Mouse (Mus musculus): ENCODE results near the gene Pik3cg.

DNA sequence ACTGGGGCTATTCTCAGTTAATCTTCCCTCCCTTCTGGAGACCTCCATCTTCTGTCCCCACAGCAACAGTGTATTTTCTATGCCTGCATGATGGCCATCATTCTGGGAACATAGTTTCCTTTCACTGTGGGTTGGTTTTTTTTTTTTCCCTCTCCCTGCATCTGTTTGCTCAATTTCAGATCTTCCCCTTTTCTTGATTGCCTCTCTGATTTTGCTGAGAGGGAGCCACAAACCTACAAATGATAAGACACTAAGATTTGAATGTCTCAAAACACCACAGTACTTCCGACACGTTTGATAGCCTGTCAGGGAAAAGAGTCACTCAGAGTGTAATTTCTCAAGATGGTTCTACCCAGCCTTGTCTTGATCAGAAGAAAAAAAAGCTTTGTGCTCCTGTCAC is 81.3 kb downstream of the Pik3cg start:
- TF ChIP-seq REST (IDR thresholded peaks at IDR 0.05; ENCODE audit: insufficient read depth, insufficient read length) (no peak), MYOD1 (IDR thresholded peaks at IDR 0.05; ENCODE audit: control insufficient read depth in 1 of 3, insufficient read length in 2 of 3, low read depth in 2 of 3) (no peak), POLR2A (IDR thresholded peaks at IDR 0.05; ENCODE audit: insufficient read length, low read depth) (no peak), CEBPB (IDR thresholded peaks at IDR 0.05; ENCODE audit: insufficient read depth, poor library complexity, severe bottlenecking) (no peak), TCF3 (IDR thresholded peaks at IDR 0.05; ENCODE audit: insufficient read length, low read depth) (no peak), MYOG (IDR thresholded peaks at IDR 0.05; ENCODE audit: control insufficient read depth in 1 of 3, insufficient read depth in 1 of 3, insufficient read length in 2 of 3, low read depth in 2 of 3) (no peak)

Data from myocyte (in vitro differentiated cells).